Mouse (Mus musculus) T-helper 2 cell (primary cell): ENCODE results near the gene Ccnjl.

Experiments
- in situ Hi-C: fragments of 300-600 bp; cut with MboI, MseI; formaldehyde crosslinking; loops from one replicate; pipeline ENCODE4 v1.15.1; 2025; ENCODE audit warnings: high pct_unique_total_duplicates

Gene Ccnjl

GRCm38 (mm10) chr11:43520521-43520920 lies 8.1 kb upstream of the Ccnjl start:
- in situ Hi-C loops: no loop called here

- in situ Hi-C loops: no loop called here
Observed at GRCm38 (mm10) chr11:43528078-43528682, 404 bp upstream of the Ccnjl start.

- in situ Hi-C loops: no loop called here
Observed at GRCm38 (mm10) chr11:43530043-43530442, 1.5 kb downstream of the Ccnjl start.

DNA sequence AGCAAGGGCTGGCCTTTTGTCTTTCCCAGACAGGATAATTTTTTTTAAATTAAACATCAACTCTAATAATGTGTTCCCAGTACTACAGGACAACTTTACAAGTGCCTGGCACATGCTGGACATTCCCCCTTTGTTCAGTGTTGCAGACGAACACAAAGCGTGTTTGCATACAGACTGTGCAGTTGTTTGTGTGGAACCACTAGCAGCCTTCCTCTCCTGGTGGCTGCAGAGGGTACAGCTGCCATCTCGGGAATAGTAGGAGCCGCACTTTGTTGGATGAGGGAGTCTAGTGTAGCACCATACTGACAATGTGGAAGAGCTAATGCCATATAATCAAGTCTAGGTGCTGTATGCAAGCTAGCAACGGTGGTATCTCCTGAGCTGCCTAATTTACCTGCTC lies 3.0 kb downstream of the Ccnjl start:
- in situ Hi-C loops: no loop called here

- in situ Hi-C loops: no loop called here
Observed at GRCm38 (mm10) chr11:43537074-43537473, 8.5 kb downstream of the Ccnjl start.

- in situ Hi-C loops: no loop called here
Observed at GRCm38 (mm10) chr11:43539863-43540262, 11.3 kb downstream of the Ccnjl start.

GRCm38 (mm10) chr11:43543711-43544466 lies 15.3 kb downstream of the Ccnjl start:
- in situ Hi-C loops: no loop called here

- in situ Hi-C loops: no loop called here
Observed at GRCm38 (mm10) chr11:43544819-43545218, 16.2 kb downstream of the Ccnjl start.

DNA sequence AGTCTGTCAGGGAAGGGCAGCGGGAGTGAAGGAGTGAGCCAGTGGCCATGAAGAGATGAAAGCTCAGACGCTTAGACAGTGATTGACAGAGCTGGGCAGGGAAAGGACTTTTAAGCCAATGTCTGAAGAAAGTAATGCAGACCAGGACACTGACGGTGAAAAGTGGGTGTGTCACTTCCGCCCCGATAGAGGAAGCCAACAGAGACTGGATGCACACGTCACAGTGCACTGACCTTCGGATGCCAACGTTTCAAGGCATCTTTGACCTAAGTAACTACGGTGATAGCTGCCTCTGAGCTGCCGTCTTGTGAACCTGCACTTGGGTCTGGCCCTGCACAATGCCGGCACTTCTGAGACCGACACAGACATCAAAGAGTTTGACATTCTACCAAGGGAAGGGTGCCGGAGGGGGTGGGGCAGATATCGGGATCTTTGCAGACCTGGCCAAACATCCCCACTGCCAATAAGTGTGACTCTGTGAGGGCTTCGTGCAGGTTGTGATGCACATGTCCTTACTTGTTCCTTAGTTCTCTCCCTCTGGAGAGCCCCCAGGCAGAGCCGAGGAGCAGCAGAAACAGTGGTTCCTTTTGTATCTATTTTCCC lies 17.4 kb downstream of the Ccnjl start:
- in situ Hi-C loops: no loop called here

GRCm38 (mm10) chr11:43546678-43547077 lies 18.1 kb downstream of the Ccnjl start:
- in situ Hi-C loops: no loop called here

DNA sequence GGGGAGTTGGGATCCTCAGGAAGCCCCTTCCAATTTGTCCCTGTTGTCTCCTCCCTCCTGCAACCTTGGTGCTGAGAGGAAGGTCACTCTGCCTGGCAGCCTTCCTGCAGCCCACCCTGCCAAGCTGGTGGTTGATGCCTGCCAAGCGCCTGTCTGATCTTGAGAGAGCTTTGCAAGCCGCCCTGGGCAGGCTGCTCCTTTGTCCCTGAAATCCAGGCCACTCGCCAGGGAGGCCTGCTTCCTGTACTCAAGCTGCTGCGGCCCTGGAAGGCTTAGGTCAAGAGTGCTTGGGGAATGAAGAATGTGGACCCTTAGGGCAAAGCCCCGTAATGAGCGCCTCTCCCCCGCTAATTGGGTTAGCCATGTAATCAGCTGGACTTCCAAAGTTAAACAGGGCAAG lies 19.6 kb downstream of the Ccnjl start:
- in situ Hi-C loops: no loop called here

DNA sequence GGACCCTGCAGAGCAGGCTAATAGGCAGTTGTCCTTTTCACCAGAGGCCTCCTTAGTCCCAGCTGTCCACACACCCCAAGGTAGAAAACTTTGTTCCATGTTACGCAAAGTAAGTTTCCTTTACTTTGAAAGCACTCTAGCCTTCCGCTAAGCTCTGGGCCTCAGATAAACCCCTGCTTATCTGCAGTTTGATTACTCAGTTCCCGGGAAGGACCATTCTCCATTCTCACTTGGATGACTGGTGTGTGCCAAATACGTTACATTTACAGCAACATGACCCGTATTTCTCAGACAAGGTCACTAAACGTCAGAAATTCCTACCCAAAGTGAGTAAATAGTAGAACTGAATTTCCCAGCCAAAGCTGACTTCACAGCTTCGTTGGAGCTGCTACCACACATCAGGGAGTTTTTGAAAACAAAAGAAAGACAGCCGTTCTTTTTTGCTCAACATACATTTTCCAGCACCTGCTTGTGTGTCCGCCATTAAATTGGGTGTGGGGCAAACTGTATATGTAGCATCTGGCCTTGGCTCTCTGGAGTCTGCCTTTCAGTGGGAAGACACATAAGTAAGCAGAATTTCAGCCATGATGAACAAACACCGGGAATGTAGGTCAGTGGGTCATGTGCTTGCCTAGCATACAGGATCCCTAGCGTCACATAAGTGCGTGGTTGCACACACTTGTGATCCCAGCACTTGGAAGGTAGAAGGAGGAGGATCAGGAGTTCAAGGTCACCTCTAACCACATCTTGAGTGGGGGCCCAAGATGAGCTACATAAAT lies 20.3 kb downstream of the Ccnjl start:
- in situ Hi-C loops: no loop called here

DNA sequence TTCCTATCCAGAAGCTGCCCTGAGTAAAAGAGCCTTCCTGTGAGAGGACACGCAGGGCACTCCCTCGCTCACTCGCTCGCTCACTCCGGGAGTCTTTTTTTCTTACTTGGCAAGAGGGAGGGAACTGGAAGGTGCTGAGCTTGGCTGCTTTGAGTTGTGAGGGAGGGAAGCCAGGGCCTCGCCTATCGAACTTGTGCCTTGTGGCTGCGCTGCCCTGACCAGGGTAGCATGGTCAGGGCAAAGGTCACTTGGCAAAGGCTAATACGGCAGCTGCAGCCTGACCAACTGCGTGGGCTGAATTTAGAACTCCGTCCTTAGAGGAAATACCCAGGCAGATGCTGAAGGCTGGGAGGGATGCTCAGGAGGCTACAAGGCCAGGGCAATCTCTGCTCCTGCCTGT lies 21.1 kb downstream of the Ccnjl start:
- in situ Hi-C loops: no loop called here

DNA sequence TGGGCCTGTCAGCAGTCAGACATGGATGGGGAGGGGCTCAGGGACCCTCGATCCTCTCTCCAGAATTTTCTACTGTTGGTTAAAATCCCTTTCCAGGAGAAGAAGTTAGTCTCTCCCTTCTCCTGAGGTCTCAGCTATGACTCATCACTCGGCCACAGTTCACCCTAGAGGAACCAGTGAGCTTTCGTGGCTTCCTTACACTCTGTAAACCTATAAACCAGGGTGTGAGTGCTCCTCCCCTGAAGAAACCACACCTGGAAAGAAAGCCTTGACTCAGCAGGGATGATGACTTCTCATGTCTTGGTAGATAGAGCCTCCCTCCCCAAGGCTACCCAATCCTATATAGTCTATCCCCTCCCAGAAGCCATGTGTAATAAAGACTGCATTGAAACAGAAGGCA lies 23.2 kb downstream of the Ccnjl start:
- in situ Hi-C loops: no loop called here

GRCm38 (mm10) chr11:43552675-43553074 lies 24.1 kb downstream of the Ccnjl start:
- in situ Hi-C loops: no loop called here

- in situ Hi-C loops: no loop called here
Observed at GRCm38 (mm10) chr11:43556538-43556937, 28.0 kb downstream of the Ccnjl start.

DNA sequence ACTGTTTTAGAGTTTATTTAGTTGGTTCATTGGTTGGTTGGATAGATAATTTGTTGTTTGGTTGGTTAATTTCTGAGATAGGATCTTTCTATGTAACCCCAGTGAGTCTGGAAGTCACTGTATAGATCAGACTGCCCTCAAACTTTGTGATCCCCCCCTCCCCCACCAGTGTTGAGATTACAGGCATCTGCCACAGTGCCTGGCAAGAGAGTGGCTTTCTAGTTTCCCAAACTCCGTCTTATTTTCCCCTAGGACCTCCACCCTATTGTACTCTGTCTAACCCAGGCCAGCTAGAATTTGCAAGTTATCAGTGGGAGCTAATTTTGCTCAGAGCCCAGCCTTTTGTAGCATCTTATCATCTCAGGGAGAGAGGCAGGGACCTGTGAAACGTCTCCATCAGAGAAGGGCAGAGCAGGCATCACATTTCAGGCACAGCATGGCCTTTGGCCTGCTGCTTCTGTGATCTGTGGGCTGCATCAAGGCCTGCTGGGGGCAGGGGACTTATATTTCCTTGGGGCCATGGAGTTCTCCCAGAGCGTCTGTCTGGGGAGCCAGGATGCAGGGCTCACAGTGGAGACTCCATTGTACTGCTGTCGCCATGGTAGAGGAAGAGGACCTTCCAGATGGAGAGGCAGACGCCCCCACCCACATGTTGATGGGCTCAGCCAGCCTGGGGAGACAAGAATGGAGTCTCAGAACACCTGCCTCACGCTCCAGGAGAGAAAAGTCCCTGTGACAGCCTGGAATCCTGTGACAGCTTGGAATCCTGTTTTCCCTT lies 31.1 kb downstream of the Ccnjl start:
- in situ Hi-C loops: no loop called here

- in situ Hi-C loops: no loop called here
Observed at GRCm38 (mm10) chr11:43563654-43564244, 35.2 kb downstream of the Ccnjl start.

GRCm38 (mm10) chr11:43565414-43565813 lies 36.8 kb downstream of the Ccnjl start:
- in situ Hi-C loops: no loop called here

GRCm38 (mm10) chr11:43565852-43566251 lies 37.3 kb downstream of the Ccnjl start:
- in situ Hi-C loops: no loop called here

- in situ Hi-C loops: no loop called here
Observed at GRCm38 (mm10) chr11:43566696-43567095, 38.1 kb downstream of the Ccnjl start.
